Mouse (Mus musculus): Measurements from ENCODE around the gene Mansc4. TPM values are rescaled to one million over a fixed set of nuclear protein-coding genes. Genes with fewer than 3 reads are reported as not detected.

Gene Mansc4
- polyA plus RNA-seq, 1 experiment from 2014 or later = 1.5 TPM

- WGBS = 2% methylated on average over 66 of the region's 66 CpGs
- peak; percentile 100 for ATAC-seq (ENCODE audit: low FRiP score, low read depth)
- peak within 1 kb of the TSS; percentile 94 for H3K27ac ChIP-seq (replicated peaks)
These were observed 44.2 kb downstream of the Mansc4 start, which contains the start of gene Mrps35 for GRCm38 (mm10) chr6:147042291-147043290. Mrps35 (plus strand) TSS chr6:147042764.

DNA sequence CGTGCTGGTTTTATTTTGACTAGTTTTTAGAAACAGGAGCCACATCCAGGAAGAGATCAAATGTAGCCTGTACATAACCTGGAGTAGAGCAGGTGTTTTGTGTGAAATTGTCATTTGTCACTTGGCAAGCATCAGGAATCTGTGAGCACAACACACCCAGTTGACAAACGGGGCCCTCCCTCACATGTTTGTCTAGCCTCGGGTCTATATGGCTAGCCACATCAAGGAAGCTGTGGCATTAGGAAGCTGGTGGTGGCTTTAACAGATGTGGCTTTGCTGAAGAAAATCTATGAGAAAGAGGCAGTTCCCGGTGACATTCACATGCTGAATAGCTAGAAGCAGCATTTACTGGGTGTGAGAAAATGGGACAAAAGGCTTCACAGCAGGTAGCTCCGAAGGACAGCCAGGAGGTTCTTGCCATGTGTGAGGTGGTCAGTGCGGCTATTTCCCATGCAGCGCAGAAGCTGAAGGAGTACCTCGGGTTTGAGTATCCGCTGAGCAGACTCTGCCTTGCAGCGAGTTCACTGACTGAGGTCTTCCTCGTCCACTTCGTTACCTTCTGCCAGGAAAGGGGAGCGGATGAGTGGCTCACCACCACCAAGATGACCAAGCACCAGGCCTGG lies 54.4 kb downstream of the Mansc4 start, which contains the start of gene Rep15:
Rep15 (plus strand) TSS at position 282 of the 623 bp plus-strand sequence.
- no peaks in the 10 kb centered on the region for H3K4me1 ChIP-seq (replicated peaks)
- no peak for ATAC-seq (ENCODE audit: low FRiP score, low read depth)
- no peak within 1 kb of the TSS for H3K4me2 ChIP-seq
- H3K9ac ChIP-seq = no peak within 1 kb of the TSS
- WGBS = 30% methylated on average over 13 of the region's 13 CpGs
- H3K27me3 ChIP-seq = no peaks in the 10 kb centered on the region
- no peaks in the 10 kb centered on the region for H3K9me3 ChIP-seq
- no peak within 1 kb of the TSS for H3K27ac ChIP-seq (replicated peaks)
- no peak within 1 kb of the TSS for H3K4me3 ChIP-seq
- H3K36me3 ChIP-seq = no peaks in the 10 kb centered on the region

More at GRCm38 (mm10) chr6:147042291-147043290, 44.2 kb downstream of the Mansc4 start, which contains the start of gene Mrps35:
- Histone ChIP-seq H3K9me3 (no peaks in the 10 kb centered on the region), H3K4me3 (peak within 1 kb of the TSS; percentile 97), H3K27me3 (0 out of 2 replicates have a peak, but pooled peaks cover 7% of the 10 kb centered on the region), H3K4me1 (replicated peaks) (peaks cover 18% of the 10 kb centered on the region), H3K4me2 (peak within 1 kb of the TSS; percentile 85), H3K36me3 (peaks cover 14% of the 10 kb centered on the region; the same call in 1 of the 2 replicates), H3K9ac (peak within 1 kb of the TSS; percentile 94)

DNA sequence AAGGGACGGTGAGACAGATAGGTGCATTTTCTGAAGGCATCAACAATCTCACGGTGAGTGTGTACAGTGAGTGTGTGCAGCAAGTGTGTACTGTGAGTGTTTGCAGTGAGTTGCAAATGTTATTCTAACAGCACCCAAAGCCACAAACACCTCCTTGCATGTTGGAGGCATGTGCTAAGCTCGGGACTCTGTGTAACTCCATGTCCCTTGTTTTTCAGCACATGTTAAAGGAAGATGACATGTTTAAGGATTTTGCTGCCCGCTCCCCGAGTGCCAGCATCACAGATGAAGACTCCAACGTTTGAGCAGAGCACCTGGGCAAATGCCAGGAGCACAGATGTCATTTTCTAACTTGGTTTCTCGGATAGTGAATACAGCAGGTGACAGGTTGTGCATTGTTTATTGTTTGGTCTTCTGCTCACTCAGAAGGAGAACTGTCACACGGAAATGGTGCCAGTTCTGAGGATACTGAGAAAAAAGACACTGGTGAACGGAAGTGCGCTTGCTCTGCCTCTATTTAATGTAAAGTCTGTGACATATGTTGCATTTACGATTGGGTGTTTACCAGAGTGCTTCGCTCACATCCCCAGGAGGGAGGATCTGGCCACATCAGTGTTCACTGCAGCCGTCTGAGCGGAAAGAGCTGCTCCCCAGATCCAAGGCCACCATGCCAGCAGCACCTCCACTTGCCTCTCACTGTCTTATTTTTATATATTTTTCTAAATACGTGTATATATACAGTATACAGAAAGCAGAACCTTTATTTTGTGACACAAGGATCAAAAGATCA lies 56.5 kb downstream of the Mansc4 start:
- Histone ChIP-seq H3K27me3 (no peaks in the 10 kb centered on the region), H3K4me2 (no peak overlapping the region), H3K9ac (no peak overlapping the region), H3K27ac (replicated peaks) (no peak overlapping the region), H3K4me3 (no peak overlapping the region), H3K9me3 (no peaks in the 10 kb centered on the region), H3K36me3 (no peaks in the 10 kb centered on the region), H3K4me1 (replicated peaks) (no peaks in the 10 kb centered on the region)
- no peak for ATAC-seq (ENCODE audit: low FRiP score, low read depth)
- WGBS = 85% methylated on average over 15 of the region's 15 CpGs

DNA sequence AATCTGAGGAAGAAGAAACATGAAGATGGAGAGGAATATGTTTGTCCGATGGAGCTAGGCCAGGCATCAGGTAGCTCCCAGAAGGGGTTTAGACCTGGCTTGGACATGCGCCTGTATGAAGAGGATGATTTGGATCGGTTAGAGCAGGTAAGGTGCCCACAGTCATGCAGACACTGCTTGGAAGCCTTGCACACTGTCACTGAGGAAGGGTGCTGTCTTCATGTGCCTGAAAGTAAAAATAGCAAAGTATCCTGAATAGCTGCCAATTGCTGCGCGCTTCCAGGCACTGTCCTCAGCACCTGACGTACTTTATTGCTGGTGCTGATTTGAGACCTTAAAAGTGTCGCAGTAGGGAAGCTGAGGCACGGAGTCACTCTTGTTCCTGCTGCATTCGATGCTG lies 57.2 kb downstream of the Mansc4 start:
- WGBS = 94% methylated on average over 9 of the region's 9 CpGs
- Histone ChIP-seq H3K27ac (replicated peaks) (no peak overlapping the region), H3K9me3 (no peaks in the 10 kb centered on the region), H3K36me3 (no peaks in the 10 kb centered on the region), H3K4me2 (no peak overlapping the region), H3K4me3 (no peak overlapping the region), H3K9ac (no peak overlapping the region), H3K4me1 (replicated peaks) (no peaks in the 10 kb centered on the region), H3K27me3 (no peaks in the 10 kb centered on the region)
- ATAC-seq (ENCODE audit: low FRiP score, low read depth) = no peak

GRCm38 (mm10) chr6:147028396-147028795 lies 58.4 kb downstream of the Mansc4 start:
- Histone ChIP-seq H3K9ac (no peak overlapping the region), H3K27ac (replicated peaks) (no peak overlapping the region), H3K9me3 (no peaks in the 10 kb centered on the region), H3K36me3 (no peaks in the 10 kb centered on the region), H3K4me3 (no peak overlapping the region), H3K4me1 (replicated peaks) (no peaks in the 10 kb centered on the region), H3K4me2 (no peak overlapping the region), H3K27me3 (no peaks in the 10 kb centered on the region)
- 89% methylated on average over 2 of the region's 2 CpGs for WGBS
- ATAC-seq (ENCODE audit: low FRiP score, low read depth) = no peak

Other genes starting within 250 kb of the Mansc4 start
- not detected in 2 replicates for gene Smco2, start 236.9 kb downstream of the Mansc4 start, polyA plus RNA-seq (2015; fragmentation: Nextera tagmentation; extraction: Ambion mirVana)
- 12.8 and 17.6 TPM in 2 replicates for gene Ppfibp1, start 198.5 kb downstream of the Mansc4 start, polyA plus RNA-seq (2015; fragmentation: Nextera tagmentation; extraction: Ambion mirVana)
- gene 1700034J05Rik, start 132.6 kb downstream of the Mansc4 start, polyA plus RNA-seq (2015; fragmentation: Nextera tagmentation; extraction: Ambion mirVana) = 0.06 TPM in 1 of 2 replicates, not detected in the other
- gene Rep15, start 54.4 kb downstream of the Mansc4 start, polyA plus RNA-seq (2015; fragmentation: Nextera tagmentation; extraction: Ambion mirVana) = 0.61 and 1.0 TPM in 2 replicates
- 63.8 and 75.4 TPM in 2 replicates for gene Mrps35, start 44.3 kb downstream of the Mansc4 start, polyA plus RNA-seq (2015; fragmentation: Nextera tagmentation; extraction: Ambion mirVana)
- gene Klhl42, start 4.3 kb upstream of the Mansc4 start, polyA plus RNA-seq (2015; fragmentation: Nextera tagmentation; extraction: Ambion mirVana) = 7.6 and 8.7 TPM in 2 replicates
- 3.9 and 4.0 TPM in 2 replicates for gene Pthlh, start 177.2 kb upstream of the Mansc4 start, polyA plus RNA-seq (2015; fragmentation: Nextera tagmentation; extraction: Ambion mirVana)